Mouse (Mus musculus): Measurements from ENCODE around the gene Kat2b. TPM values are rescaled to one million over a fixed set of nuclear protein-coding genes. Genes with fewer than 3 reads are reported as not detected.
"Not testable (repeated sequence)": the region's sequence is repeated elsewhere in the genome, so short reads cannot be mapped to it uniquely, and the experiment has no call there.

Kat2b gene
- polyA plus RNA-seq, 2 experiments from 2014 or later: 18.7 to 31.5 TPM

GRCm38 (mm10) chr17:53603236-53603635 lies 36.6 kb downstream of the Kat2b start:
- ATAC-seq: not testable (repeated sequence)

DNA sequence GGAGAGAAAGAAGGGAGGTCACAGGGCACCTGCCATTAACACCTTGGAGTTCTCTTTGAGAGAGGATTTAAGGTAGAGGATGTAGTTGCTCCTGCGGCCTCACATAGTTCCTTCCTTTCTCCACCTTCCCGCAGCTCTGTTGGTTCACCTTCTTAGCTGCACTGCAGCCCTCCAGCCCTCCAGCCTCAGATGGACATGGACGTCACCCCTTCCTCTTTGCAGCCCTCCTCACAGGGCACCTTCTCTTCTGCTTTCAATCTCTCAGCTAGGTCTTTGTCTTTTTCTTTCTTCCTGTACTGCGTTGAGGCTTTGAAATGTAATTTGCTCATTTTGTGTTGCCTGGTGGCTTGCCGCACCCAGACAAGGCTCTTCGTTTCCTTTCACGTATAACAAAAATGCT lies 39.4 kb downstream of the Kat2b start:
- ATAC-seq: peak; percentile 31

GRCm38 (mm10) chr17:53608924-53609323 lies 42.3 kb downstream of the Kat2b start:
- ATAC-seq: peak; percentile 45

DNA sequence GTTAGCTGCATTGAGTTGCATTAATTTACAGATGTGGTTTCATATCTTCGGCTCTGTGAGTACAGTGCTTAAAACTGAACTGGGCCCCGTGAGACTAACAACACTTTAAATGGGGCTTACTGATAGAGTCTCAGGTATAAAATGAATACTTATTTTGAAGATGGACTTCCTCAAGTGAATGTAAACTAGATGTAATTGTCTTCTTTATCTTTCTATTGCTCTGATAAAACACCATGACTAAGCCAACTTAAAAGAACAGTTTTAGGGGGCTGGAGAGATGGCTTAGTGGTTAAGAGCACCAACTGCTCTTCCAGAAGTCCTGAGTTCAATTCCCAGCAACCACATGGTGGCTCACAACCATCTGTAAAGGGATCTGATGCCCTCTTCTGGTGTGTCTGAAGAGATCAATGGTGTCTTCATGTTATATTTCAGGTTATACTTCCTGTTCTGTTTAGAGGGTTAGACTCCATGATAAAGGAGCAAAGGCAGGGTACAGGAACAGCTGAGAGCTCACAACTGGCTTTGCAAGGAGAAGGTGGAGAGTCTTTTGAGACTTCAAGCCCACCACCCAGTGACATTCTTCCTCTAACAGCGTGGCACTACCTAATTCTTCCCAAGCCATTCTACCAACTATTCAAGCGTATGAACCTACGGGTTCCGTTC lies 50.8 kb downstream of the Kat2b start:
- no peak for ATAC-seq

- ATAC-seq: no peak
Measured at GRCm38 (mm10) chr17:53618369-53618768, 51.7 kb downstream of the Kat2b start.

- no peak for ATAC-seq
Measured at GRCm38 (mm10) chr17:53619391-53619790, 52.7 kb downstream of the Kat2b start.

- no peak for ATAC-seq
Measured at GRCm38 (mm10) chr17:53620611-53621010, 54.0 kb downstream of the Kat2b start.

GRCm38 (mm10) chr17:53622125-53622524 lies 55.5 kb downstream of the Kat2b start:
- no peak for ATAC-seq

- ATAC-seq: no peak
Measured at GRCm38 (mm10) chr17:53623762-53624161, 57.1 kb downstream of the Kat2b start.

GRCm38 (mm10) chr17:53626160-53626559 lies 59.5 kb downstream of the Kat2b start:
- ATAC-seq: no peak

DNA sequence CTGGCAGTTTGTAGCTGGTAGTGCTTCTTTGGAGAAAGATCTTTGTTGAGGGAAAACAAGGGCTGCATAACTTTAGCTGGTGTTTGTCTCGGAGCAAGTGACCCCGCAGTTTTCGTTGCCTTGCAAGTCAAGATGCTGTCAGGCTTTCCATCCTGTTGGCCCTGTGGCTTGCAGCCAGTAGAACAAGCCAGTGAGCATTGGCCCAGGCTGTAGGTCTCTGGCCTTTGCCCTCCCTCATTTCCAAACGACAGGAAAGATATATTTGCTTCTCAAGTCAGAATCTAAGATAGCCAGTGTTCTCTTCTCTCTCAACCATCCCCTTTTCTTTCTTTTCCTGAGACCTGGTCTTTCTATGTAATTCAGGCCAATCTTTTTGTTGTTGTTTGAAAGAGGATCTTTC lies 60.8 kb downstream of the Kat2b start:
- ATAC-seq: no peak

- no peak for ATAC-seq
Measured at GRCm38 (mm10) chr17:53628131-53628530, 61.5 kb downstream of the Kat2b start.

DNA sequence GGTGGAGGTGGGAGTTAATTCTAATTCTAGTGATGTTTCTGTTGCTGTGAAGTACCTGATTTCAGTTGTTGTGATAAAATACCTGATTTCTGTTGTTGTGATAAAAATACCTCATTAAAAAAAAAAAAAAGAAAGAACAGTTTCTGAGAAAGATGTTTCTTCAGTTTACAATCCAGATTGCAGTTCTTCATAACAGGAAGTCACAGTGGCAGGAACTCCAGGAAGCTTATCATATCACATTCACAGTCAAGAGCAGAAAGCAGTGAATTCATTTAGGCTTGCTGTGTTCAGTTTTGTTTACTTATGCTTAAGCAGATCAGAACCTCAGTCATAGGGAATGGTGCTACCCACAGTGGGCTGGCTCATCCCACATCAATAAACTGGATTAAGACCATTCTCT lies 64.7 kb downstream of the Kat2b start:
- peak; percentile 83 for ATAC-seq

DNA sequence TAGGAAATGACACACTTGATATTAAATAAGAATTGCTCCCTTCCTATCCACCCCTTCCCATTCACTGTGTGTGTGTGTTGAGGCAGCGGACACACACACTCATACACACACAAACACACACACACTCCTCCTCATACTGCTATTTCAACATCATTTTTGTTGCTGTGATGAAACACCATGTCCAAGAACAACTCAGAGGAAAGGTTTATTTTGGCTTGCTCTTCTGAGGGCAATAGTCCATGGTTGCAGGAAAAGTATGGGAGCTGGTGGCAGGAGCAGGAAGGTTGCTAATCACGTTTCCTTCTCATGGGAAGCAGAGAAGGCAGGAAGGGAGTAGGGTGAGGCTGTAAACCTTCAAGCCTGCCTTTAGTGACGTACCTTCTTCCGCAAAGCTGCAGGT lies 76.7 kb downstream of the Kat2b start:
- no peak for ATAC-seq

- peak; percentile 90 for ATAC-seq
Measured at GRCm38 (mm10) chr17:53650251-53650661, 83.6 kb downstream of the Kat2b start.

DNA sequence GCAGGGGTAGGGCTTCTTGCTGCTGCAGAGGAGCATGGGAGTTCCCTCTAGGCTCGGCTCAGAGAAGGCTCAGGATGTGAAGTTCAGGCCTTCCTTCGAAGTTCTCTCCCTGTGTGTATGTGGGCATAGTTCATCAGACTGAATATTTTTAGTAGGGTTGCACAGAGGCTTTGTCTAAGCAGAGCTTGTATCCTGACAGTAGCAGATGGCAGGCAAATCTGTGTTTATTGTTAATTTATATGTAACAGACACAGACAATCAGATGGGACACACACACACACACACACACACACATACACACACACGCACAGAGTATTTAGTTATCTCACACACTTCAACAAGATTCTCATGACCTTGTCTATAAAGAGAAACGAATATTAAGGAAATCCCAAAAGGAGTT lies 87.9 kb downstream of the Kat2b start:
- ATAC-seq: no peak

- no peak for ATAC-seq
Measured at GRCm38 (mm10) chr17:53655081-53655480, 88.4 kb downstream of the Kat2b start.

- ATAC-seq: no peak
Measured at GRCm38 (mm10) chr17:53655959-53656358, 89.3 kb downstream of the Kat2b start.

DNA sequence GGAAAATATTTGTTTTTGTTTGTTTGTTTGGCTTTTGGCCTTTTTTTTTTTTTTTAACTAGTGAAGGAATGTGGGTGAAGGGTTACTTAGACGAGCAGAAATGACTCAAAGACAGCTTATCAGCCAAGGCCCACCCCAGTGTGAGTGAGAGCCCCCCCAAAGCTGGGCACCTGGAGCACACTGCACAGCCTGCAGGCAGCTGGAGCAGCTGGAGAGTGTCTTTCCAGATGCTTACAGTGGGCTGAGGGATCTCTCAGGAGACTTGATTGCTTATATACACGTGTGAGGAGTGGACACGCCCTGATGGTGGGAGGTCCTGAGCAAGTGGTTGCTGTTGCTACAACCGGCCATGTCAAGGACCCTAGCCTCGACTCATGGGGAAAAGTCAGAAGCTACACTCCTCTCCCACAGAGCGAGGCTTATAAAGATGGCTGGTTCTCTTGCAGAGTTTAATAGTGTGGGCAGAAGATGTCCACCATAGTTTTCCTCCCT lies 89.8 kb downstream of the Kat2b start:
- ATAC-seq: no peak

DNA sequence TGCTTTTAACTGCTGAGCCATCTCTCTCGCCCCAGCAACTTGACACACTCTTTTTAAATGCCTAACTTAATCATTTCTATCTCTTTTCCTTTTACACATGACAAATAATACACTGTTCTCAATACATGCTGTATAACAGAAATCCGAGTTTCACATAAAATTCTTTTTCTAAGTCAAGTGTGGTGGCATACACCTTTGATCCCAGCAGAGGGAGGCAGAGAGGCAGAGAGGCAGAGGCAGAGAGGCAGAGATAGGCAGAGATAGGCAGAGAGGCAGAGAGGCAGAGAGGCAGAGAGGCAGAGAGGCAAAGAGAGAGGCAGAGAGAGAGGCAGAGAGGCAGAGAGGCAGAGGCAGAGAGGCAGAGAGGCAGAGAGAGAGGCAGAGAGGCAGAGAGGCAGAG lies 90.7 kb downstream of the Kat2b start:
- ATAC-seq: peak; percentile 70

- peak; percentile 69 for ATAC-seq
Measured at GRCm38 (mm10) chr17:53658668-53659067, 92.0 kb downstream of the Kat2b start.

GRCm38 (mm10) chr17:53659230-53659629 lies 92.6 kb downstream of the Kat2b start:
- no peak for ATAC-seq

- ATAC-seq: no peak
Measured at GRCm38 (mm10) chr17:53659738-53660137, 93.1 kb downstream of the Kat2b start.

GRCm38 (mm10) chr17:53661056-53661840 lies 94.6 kb downstream of the Kat2b start:
- no peak for ATAC-seq
